Mouse (Mus musculus): ENCODE results near the gene Nectin3. TPM values are rescaled to one million over a fixed set of nuclear protein-coding genes. Genes with fewer than 3 reads are reported as not detected.

The Nectin3 gene
- 5.3 TPM for polyA plus RNA-seq (2014; fragmentation: Illumina TruSeq; extraction: RNeasy Lipid Tissue Mini Kit (QIAGEN cat#74804); ENCODE audit: low read depth, low replicate concordance)

DNA sequence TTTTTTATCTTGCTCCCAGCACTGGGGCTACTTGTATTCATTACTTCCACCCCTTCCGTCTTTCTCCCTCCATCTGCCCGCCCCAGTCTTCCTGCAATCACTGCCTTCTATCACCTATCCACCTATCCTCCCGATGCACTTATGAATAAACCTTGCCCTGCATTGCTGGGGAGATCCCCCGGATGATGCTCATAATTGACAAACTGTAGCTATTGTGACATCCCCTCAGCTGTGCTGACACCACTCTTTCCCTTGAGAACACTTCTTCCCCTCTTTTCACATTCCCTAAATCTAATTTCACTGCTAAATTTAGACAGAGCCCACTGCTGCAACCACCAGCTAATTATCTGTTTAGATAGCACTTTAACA is at the start of gene Nectin3:
Gene Nectin3 (minus strand): TSS at position 105 of the 369 bp plus-strand sequence.

Measured in heart, adult 10 weeks (tissue).